Mouse (Mus musculus): Measurements from ENCODE around the gene Acer2.
"Not testable (repeated sequence)": the region's sequence is repeated elsewhere in the genome, so short reads cannot be mapped to it uniquely, and the experiment has no call there.

The Acer2 gene

DNA sequence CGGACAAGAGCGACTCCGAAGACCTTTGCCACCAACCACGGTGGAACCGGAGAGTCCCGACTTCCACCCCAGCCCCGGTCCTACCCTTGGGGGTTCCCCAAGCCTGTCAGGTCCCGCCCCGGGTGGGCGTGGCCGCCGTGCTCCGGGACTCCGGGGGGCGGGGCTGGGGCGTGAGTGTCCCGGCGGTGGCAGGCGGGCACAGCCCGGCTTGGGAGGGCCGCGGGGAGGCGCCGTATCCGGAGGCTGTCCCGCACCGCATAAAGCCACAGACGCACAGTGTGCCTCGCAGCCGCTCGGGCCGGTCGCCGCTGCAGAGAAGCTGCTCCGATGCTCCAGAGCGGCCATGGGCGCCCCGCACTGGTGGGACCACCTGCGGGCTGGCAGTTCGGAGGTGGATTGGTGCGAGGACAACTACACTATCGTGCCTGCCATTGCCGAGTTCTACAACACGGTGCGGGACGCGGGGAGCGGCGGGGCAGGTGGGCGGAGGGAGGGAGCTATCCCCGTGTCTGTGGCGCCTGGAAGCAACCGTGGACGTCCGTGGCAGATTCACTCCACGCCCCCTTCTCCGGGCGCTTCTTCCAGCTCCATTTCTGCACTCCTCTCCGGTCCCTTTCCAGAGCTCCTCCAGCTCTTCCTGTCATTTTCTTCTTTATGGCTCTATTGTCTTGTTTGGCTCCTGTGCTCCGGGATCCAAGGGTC lies at the start of gene Acer2:
TSS of gene Acer2 (plus strand) at position 251 of the 702 bp plus-strand sequence.
- DNase-seq (ENCODE audit: low spot score), result peak; percentile 82

GRCm38 (mm10) chr4:86825143-86825542 lies 49.1 kb upstream of the Acer2 start:
- no peak for DNase-seq (ENCODE audit: low spot score)

GRCm38 (mm10) chr4:86831896-86832295 lies 42.3 kb upstream of the Acer2 start:
- peak; percentile 53 for DNase-seq (ENCODE audit: low spot score)

DNA sequence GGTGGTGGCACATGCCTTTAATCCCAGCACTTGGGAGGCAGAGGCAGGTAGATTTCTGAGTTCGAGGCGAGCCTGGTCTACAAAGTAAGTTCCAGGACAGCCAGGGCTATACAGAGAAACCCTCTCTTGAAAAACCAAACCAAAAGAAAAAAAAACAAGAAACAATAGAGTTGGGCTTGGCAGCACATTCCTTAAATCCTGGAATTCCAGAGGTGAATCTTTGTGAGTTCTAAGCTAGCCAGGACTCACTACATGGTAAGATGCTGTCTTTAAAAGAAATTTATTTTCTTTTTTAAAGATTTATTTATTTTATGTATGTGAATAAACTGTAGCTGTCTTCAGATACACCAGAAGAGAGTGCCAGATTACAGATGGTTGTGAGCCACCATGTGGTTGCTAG lies 33.1 kb upstream of the Acer2 start:
- not testable (repeated sequence) for DNase-seq (ENCODE audit: low spot score)

GRCm38 (mm10) chr4:86845384-86845783 lies 28.8 kb upstream of the Acer2 start:
- DNase-seq (ENCODE audit: low spot score), result no peak

DNA sequence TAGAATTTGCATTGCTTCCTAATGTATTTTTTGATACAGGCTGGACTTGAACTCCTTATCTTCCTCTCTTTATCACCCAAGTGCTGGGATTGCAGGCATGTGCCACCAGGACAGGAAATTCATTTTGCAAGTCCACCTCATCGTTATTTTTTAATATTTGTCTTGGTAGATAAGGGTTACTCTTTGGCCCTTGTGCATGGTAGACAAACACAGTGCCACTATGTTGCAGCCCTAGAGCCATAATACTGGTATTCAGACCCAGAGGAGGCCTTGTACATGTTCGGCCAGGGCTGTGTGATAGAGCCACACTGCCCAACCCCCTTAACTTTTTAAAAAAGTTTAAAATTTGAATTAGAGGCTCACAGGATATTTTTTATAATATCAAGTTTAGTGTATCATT lies 26.9 kb upstream of the Acer2 start:
- DNase-seq (ENCODE audit: low spot score), result no peak

- no peak for DNase-seq (ENCODE audit: low spot score)
Measured at GRCm38 (mm10) chr4:86851331-86851730, 22.9 kb upstream of the Acer2 start.

DNA sequence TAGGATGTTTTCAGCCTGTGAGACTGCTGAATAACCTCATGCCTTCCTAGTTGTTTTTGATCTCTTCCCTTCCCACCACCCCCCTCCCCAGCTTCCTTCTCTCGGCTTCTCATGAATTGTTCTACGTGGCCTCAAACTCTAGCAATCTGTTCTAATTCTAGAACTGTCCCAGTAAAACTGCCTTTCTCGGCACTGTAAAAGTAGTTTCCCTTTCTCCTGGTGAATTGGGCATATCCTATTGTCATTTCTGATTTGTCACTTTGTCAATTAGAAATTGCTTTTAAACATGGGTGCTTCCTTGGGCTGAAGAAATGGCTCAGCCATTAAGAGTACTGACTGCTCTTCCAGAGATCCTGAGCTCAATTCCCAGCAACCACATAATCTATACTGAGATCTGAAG lies 22.2 kb upstream of the Acer2 start:
- no peak for DNase-seq (ENCODE audit: low spot score)

- no peak for DNase-seq (ENCODE audit: low spot score)
Measured at GRCm38 (mm10) chr4:86852813-86853590, 21.2 kb upstream of the Acer2 start.

- no peak for DNase-seq (ENCODE audit: low spot score)
Measured at GRCm38 (mm10) chr4:86856304-86857112, 17.7 kb upstream of the Acer2 start.

- DNase-seq (ENCODE audit: low spot score), result peak; percentile 94
Measured at GRCm38 (mm10) chr4:86857113-86858069, 16.8 kb upstream of the Acer2 start, which contains the start of gene Rps6. Rps6 (minus strand) TSS chr4:86857412.

- DNase-seq (ENCODE audit: low spot score), result no peak
Measured at GRCm38 (mm10) chr4:86858070-86858440, 16.1 kb upstream of the Acer2 start.

- no peak for DNase-seq (ENCODE audit: low spot score)
Measured at GRCm38 (mm10) chr4:86864087-86864486, 10.1 kb upstream of the Acer2 start.

- no peak for DNase-seq (ENCODE audit: low spot score)
Measured at GRCm38 (mm10) chr4:86871988-86872387, 2.2 kb upstream of the Acer2 start.

- DNase-seq (ENCODE audit: low spot score), result no peak
Measured at GRCm38 (mm10) chr4:86873072-86873471, 1.1 kb upstream of the Acer2 start.

DNA sequence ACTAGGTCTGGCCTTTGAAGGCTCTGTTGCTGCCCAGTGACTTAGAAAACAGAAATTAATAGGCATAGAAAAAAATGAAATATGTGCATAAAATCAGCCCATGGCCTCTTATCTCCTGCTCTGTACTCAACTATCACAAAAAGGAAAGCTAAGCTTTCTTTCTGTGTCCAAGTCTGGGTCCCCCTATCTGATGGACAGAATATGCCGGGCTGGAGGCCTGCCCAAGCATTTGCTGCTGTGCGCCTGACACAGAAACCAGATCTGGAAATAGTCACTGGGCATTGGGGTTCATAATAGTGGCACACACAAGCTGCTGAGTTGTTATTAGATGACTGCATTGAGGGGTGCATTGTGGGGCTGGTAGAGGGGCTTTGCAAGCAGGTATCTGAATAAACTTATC lies 5.3 kb downstream of the Acer2 start:
- no peak for DNase-seq (ENCODE audit: low spot score)

GRCm38 (mm10) chr4:86881178-86881577 lies 7.0 kb downstream of the Acer2 start:
- DNase-seq (ENCODE audit: low spot score), result no peak

GRCm38 (mm10) chr4:86882413-86882812 lies 8.2 kb downstream of the Acer2 start:
- no peak for DNase-seq (ENCODE audit: low spot score)

DNA sequence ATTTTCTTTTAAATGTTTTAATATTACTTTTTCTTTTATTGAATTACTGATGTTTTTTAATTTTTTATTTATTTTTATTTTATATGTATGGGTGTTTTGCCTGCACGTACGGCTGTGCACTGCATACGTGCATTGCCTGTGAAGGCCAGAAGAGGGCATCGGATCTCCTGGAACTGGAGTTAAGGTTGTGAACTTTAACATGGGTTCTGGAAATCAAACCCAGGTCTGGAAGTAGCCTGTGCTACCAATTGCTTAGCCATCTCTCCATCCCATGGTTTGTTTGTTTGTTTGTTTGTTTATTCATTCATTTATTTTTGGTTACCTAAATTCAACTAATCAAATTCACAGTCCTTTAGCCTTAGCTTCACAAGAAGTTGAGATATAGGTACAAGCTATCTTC lies 10.7 kb downstream of the Acer2 start:
- DNase-seq (ENCODE audit: low spot score), result no peak

DNA sequence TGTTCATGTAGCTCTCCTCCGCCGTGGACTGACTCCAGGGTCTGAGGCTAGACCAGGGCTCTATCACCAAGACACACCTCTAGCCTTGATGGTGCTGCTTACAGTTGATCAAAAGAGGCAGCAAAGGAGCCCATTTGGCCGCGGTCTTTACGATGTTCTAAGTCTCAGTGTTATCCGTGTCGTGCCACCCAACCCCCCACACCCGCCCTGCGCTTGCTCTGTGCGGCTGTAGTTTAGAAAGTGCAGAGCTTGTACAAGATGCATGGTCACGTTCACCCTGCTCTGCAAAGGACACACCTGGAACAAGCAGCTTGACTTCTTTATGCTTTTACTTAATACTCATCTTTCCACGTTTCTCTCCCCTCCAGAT lies 11.6 kb downstream of the Acer2 start:
- peak; percentile 43 for DNase-seq (ENCODE audit: low spot score)

- DNase-seq (ENCODE audit: low spot score), result peak; percentile 32
Measured at GRCm38 (mm10) chr4:86886160-86886878, 12.1 kb downstream of the Acer2 start.

Measured in yolk sac, embryonic 10.5 days (tissue).